Mouse (Mus musculus): ENCODE measurements around the gene Cbl.

Gene Cbl

DNA sequence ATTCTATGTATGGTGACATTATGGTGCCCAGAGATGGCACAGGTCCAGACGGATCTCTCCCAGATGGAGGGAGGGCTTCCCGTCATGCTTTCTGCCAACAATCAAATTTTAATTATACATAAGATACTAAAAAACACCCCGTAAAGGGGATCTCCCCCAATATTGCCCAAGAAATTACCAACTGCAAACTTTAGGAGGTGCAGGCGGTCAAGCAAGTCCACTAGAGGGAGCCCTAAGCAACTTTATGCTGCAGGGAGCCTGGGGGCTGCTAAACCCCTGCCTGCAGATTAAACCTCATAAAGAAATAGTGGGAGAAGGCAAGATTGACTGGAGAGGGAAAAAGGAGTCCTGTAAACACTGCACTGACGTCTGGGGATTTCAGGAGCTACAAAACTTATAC, 5.6 kb upstream of the Cbl start:
- peak; percentile 89 for DNase-seq (ENCODE audit: low read depth)

DNA sequence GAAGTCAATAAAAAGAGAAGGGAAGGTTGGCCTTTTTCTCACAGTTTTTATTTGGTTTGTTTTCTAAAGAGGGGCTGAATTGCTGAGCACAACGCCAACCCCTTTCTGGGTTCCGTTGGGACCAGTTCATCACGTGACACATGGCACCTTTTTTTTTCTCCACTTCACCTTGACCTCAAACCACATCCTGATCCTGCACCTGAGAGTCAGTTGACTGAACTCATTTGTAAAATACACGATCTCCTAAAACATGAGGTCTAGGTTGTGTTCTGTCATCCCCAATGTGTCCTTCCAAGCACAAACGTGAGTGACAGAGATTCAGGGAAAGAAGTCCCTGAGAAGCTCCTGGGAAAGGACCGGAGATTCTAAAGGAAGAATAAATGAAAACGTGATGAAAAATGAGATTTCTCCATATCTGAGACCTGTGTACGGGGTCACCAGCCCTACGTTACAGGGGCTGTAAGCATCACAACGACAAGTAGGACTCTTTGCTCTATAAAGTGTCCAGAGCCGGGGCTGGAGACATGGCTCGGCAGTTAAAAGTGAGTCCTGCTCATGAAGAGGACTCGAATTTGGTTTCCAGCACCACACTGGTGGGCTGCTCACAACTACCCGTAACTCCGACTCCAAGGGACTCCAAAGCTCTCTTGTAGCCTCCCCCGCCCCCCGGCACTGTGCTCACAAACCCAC, 4.8 kb upstream of the Cbl start:
- peak; percentile 91 for DNase-seq (ENCODE audit: low read depth)

DNA sequence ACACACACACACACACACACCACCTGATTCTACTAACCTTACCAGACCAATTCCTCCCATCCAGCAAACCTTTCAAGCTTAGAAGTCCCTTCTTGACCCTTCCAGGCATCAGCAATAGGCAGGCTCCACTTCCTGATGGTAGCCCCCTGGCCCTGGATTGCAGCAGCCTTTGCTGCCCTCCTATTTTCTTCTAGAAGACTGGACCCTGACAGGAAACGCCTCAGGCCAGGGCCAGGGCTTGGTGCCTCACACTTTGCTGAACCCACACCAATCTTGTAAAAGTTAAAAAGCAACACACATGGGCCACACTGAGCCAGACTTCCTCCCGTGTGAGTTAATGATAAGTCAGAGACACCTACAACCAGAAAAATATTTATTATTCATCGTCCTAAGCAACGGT, 3.3 kb upstream of the Cbl start:
- peak; percentile 45 for DNase-seq (ENCODE audit: low read depth)

DNA sequence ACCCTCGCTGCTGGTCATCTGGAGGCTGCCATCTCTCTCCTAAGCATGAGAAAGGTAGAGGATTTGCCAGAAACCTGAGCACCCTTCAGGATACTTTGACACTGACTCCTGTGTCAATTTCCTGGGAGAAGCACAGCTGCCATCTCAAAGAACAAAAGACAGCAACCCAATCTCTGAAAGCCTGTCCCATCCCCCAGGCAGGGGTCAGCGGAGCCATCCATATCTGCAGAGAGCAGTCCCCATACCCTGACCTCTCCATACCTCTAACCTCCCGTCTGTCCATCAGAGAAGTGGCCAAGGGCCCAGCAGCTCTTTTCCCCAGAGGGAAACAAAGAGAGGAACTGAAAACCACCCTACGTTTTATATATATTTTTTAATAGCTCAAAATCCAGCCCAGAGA, 2.8 kb upstream of the Cbl start:
- no peak for DNase-seq (ENCODE audit: low read depth)

DNA sequence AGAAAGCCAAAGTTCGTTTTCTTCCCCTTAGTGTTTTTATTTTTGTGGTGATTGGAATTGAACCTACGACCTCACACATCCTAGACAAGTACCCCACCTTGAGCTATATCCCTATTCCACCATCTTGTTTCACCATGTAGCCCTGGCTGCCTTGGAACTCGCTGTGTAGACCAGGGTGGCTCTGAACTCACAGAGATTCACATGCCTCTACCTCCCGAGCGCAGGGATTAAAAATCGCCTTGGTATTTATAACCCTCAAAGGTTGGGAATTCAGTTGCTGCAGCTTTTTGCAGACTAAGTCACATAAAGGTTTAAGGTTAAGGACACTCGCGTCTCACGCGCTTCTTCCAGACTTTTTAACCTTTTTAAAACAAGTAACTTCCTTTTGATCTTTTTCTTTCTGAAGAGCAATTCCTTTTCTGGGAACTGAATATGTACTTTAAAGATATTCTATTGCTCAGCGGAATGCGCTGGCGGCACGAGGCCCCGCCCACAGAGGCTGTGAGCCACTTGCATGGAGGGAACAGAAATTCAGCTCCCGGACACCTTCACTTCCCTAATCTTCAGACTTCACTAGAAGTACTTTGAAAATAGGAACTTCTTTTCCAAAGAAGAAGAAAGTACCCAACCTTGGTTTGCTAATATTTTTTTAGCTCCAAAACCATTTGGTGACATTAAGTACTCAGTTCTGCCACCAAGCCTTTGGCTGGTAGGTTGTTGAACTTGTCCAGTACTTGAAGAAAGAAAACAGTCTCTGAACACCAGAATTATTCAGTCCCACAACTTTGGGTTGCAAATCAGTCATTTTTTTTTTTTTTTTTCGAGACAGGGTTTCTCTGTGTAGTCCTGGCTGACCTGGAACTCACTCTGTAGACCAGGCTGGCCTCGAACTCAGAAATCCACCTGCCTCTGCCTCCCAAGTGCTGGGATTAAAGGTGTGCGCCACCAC, 904 bp upstream of the Cbl start:
- DNase-seq (ENCODE audit: low read depth): peak; percentile 74

DNA sequence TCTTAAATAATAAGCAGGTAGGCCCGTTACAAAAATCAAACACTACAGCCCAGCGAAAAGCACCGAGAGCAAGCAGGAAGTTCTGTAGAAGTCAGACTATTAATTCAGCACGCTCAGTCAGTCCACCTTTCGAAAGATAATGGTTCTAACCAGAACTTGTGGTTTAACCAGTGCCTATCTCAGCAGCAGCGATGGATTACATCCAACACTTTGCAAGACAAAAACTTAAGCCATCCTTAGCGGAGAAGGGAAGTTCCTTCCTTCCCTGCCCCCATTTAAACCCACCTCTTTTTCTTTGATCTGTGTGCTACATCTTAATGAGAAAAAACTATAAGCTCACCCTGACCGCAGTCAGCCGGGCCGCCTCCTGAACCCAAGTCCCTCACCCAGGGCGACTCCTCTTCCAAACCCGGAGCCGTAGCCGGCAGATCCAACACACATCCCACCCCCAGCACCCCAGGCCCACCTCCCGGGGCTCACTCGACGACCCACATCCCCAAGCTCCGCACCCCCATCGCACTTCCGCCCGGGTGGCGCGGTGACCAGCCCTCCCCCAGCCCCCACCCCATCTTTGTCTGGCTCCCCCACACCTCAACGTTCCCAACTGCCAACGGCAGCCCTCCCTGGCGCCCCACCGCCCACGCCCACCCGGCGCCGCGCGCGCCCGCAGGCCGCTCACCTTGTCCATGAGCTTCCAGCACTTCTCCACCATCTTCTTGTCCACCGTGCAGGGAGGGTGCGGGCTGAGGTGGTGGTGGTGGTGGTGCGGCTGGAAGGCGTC, 638 bp downstream of the Cbl start:
- DNase-seq (ENCODE audit: low read depth): peak; percentile 81

DNA sequence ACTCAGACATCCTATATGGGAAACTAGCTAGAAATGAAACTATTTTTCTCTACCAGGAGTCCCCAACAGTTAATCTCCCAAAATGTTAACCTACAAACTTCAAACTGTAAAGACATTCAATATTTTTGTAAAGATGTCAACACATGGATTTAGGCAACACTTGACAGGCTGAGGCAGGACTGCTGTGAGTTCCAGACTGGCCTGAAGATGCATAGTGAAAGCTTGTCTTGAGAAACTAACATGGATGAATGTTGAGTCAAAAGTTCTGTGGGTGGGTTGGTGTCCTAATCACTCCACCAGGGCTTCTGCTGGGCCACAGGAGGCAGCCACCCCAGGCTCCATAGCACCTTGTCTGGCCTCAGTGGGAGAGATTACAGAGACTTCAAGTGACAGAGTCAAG, 2.2 kb downstream of the Cbl start:
- peak; percentile 37 for DNase-seq (ENCODE audit: low read depth)

DNA sequence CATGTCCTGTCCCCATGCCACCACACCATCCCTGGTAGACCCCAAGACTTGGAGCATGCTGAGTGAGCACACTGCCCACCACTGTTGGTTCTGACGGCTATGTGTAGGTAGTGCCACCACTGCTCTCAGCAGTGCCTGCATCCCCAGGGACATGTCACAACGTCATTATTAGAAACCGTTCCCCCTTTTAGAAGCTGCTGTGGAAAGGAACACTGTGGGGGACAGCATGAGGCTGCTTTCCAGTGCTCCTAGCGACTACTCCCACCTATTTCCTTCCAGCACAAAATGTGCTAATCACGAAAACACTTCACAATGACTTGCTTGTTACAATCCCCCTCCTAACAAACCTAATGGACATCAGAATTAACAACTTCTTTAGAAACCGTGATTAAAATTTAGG, 7.9 kb downstream of the Cbl start:
- no peak for DNase-seq (ENCODE audit: low read depth)

DNA sequence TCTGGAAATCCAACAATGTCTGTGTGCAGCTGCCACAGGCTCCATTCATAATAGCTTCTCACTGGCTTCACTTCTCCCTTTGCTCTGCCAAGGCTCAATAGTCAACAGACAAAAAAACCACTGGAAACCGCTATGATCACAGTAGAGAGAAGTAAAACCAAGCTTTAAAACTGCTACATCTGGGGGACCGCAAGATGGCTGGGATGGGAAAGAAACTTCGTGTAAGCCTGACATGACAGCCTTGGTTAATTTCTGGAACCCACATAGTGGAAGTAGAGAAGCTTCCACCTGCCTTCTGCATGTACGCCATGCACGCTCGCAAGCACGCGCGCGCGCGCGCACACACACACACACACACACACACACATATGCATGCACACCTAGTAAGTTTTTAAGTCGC, 20.3 kb downstream of the Cbl start:
- DNase-seq (ENCODE audit: low read depth): no peak

DNA sequence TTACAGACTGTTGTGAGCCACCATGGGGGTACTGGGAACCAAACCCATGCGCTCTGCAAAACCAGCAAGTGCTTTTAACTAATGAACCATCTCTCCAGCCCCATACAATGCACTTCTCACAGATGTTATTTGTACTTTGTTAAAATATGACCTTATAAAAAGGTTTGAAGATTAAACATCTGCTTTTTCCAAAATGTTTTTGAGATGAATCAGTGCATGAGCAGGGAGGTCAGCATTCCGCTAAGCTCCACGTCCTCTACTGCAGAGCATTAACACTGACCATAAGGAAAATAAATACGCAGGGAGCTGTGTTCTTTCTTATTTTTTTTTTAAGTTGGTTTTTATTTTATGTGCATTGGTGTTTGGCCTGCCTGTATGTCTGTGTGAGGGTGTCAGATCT, 21.4 kb downstream of the Cbl start:
- DNase-seq (ENCODE audit: low read depth): no peak

DNA sequence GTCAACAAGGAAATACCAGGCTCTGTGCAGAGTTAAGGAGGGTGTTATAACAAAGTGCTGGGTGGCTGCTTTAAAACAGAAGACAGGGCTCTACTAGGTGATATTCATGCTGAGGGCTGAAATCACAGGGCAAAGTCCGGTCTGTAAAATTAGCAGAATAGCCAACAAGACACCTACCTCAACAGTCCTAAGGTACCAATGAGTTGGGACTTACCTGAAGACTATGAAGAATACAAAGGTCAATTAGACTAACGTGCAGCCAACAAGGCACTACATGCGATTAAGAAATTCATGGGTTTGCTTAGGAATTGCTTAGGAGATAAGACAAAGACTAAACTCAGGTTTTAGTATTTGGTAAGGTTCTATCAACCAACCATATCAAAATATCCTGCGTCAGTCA, 24.4 kb downstream of the Cbl start:
- DNase-seq (ENCODE audit: low read depth): no peak

DNA sequence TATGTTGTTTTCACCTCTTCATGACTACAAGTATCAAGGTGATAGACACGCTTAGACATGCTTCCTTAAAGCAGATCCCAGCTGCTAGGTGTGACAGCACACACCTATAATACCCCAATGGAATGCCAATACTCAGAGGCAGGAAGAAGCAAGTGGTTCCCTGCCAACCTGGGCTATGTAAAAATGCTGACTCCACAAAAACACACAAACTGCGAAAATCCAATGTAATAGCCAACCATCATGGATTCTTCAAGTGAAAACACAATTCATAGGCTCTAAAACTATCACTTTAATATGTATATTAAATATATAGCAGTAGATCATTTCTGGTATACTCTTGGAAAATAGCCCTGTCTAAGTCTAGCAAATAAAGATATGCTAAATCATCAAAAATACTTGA, 26.0 kb downstream of the Cbl start:
- no peak for DNase-seq (ENCODE audit: low read depth)

DNA sequence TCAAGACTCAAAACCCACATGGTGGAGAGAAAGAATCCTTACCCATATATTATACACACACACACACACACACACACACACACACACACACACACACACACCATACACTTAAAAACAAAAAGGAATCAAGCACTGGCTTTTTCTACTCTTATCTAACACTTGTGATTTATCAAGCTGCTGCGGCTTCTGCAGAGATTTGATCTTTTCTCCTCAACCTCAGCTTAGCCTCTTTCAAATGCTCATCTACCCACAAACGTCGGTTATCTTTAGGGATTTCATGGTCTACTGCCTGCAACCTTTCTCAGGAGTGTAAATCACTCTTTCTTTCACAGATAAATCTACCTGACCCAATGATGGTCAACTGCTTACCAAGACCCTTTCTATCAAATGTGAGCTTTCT, 33.4 kb downstream of the Cbl start:
- DNase-seq (ENCODE audit: low read depth): no peak

DNA sequence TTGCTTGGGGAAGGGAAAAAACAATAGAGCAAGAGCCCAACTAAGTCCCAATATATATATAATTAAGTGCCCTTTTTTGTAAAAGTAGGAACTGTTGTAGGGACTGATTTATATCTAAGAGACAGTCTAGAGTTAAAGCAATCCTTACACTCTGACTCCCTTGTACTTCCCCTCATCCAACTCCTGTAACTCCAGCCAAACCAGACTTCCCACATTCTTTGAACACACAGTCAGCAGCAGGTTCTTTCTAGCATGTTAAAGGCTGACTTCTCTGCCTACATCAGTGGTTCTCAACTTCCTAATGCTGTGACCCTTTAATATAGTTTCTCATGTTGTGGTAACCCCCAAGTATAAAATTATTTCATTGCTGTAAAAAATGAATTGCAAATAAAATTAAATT, 34.3 kb downstream of the Cbl start:
- DNase-seq (ENCODE audit: low read depth): no peak

DNA sequence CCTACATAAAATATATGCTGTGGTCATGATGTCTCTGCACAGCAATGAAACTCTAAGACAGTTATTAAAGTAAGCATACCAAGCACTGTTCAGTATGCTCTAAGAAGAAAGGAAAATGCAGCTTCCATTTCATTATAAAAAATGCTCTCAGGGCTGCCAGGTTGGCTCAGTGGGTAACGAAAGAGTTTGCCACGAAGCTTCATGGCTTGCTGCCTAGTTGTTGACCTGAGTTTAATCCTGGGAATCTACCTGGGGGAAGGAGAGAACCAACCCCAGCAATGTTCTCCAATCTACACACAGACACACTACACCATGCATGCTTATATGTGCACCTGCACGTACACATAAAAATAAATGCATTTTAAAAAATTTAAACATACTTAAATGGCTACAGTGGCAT, 34.7 kb downstream of the Cbl start:
- no peak for DNase-seq (ENCODE audit: low read depth)

DNA sequence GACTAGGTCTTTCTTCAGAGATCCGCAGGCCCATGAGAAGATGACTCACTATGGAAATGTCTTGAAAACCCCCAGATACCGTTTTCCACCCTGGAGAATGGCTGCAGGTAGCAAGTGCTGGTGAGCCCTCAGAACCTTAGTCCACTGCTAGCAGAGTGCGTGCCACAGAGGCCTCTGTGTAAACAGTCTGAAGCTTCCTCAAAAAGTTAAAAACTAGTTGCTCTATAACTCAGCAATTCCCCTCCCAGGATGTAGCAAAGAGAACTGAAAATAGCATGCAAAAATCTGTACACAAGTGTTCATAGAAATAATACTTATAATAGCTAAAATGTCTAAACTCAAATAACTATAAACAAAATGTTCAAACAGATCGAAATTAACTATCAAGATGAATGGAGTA, 37.5 kb downstream of the Cbl start:
- no peak for DNase-seq (ENCODE audit: low read depth)

DNA sequence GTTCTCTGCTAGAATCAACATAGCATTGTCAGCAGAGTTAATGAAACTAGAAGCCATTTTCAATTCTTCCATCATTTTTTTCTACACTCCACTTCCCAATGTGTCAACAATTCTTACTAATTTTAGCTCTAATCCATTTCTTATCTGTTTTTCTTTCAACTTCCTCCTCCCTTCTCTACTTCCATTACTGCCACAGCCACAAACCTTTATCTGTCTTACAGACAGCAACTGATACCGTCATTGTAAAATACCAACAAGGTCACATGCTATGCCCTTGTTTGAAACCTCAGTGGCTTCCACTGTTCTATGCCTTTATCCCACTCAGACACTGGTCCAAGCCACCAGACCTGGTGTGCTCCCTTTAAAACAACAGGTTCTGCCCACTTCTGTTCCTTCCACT, 39.8 kb downstream of the Cbl start:
- no peak for DNase-seq (ENCODE audit: low read depth)

DNA sequence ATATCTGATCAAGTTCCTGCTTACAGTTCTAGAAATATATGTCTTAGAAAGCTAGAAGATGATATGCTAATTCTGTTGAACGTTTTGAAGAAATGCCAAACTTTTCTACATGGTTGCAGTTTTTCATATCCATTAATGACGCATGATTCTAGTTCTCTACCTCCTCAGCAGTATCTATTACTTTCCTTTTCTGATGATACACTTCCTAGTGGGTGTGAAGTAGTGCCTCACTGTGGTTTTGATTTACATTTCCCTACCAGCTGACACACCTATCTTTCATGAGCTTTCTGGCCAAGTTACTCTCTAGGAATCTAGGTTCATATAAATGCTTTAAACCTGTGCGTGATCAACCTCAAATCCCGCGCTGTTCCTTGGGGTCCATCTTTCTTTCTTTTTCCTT, 41.1 kb downstream of the Cbl start:
- DNase-seq (ENCODE audit: low read depth): peak; percentile 54

DNA sequence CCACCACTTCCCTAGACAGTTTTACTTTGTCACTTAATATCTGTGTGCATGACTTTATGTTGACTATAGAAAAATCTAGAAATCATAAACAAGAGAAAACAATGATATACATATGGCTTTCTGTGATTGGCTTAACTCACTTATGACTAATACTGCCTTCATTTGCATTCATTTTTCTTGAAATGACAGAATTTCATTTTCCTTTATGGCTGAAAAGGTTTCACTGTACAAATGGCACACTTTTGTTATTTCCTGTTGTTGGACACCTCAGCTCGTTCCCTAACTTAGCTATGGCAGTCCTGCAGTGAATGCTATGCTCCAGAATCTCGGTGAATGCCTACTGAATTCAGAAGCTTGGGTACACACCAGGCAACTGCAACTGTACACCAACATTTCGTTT, 41.5 kb downstream of the Cbl start:
- DNase-seq (ENCODE audit: low read depth): no peak

DNA sequence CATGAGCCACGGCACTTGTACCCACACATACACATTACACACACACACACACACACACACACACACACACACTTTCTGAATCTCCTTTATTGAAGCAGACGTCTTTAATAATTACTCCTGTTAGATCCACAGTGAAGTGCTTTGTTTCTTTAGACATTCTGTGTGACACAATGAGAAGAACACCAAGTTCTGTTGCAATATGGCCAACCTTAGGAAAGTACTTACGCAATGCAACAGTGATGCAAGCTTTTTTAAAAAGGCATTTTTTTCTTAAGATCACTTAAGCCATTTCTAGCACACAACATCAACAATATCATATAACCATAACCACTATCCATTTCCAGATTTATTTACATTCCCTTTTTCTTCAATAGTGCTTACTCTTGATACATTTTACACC, 42.7 kb downstream of the Cbl start:
- DNase-seq (ENCODE audit: low read depth): no peak

DNA sequence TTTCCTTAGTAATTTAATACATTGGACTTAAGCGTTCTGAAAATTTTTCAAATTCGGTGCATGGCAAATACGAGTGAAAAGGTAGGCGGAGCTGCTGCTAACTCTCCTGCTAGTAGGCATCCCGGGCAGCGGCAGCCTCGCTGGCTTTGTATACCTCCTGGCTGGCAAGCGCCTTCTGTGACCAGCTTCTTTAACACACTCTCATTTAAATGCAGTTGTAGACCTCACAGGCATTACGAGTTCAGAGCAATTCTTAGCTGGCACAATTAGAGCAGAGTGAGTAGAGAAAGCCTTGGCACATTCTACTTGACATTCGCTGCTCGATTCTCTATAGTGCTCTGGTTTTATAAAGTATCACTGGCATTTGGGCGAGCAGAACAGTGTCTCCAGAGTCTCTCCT, 45.6 kb downstream of the Cbl start:
- no peak for DNase-seq (ENCODE audit: low read depth)

DNA sequence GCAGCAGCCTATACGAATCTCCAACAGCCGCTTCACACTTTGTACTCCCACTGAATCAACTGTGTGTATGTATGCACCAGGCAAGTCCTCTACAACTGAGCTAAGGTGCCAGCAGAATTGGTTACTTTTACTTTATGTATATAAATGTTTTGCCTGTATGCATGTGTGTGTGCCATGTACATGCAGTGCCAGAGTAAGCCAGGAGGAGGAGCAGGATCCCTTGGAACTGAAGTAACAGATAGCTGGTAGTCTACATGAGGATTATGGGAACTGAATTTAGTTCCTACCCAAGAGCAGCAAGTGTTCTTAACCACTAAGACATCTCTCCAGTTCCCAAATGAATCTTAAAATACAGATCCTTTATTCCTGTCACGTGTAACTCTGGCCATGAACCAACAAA, 51.6 kb downstream of the Cbl start:
- peak; percentile 69 for DNase-seq (ENCODE audit: low read depth)

DNA sequence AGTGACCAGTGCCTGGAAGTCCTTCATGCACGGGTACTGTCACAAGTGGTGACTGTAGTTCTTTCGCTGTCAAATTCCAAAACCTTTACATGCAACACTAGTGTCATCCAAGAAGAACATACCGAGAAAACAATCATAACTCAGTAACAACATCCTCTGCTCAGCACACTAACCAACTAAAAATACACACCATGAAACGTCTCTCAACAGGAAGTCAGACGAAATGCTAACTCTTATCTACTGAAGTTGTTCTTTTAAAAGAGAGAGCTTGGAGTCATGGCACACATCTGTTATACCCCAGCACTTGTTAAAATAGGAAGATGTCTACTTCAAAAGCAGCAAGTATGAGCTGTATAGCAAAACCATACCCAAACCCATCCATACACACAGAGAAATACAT, 52.3 kb downstream of the Cbl start:
- peak; percentile 43 for DNase-seq (ENCODE audit: low read depth)

All from induced T-regulatory cell, adult 2 months (primary cell).